Mouse (Mus musculus) liver, embryonic 14.5 days (tissue): ENCODE measurements around the gene Mical2. TPM values are rescaled to one million over a fixed set of nuclear protein-coding genes. Genes with fewer than 3 reads are reported as not detected.

Experiments
- ATAC-seq: fragments of 200-750 bp; cut with Nextera tagmentation; 2 replicates; pipeline ENCODE4 v1.8.0; 2017; ENCODE audit warnings: moderate number of reproducible peaks, mild to moderate bottlenecking, moderate library complexity; ENCODE audit not compliant: insufficient read depth
- DNase-seq, 3 experiments: peaks; one replicate each; pipeline ENCODE4 v3.0.0-alpha.2; 2012 to 2013; ENCODE audit warnings: low read depth in 3 of 3, low spot score in 3 of 3
- H3K27ac ChIP-seq: fragments of 300-500 bp; sonication (generic); 2 replicates; pipeline ENCODE4 v1.5.1; 2014; ENCODE audit warnings: moderate library complexity, mild to moderate bottlenecking, control low read depth, inconsistent platforms
- H3K27me3 ChIP-seq: fragments of 300-500 bp; sonication (generic); 2 replicates; pipeline ENCODE4 v1.6.1; 2014; ENCODE audit warnings: mild to moderate bottlenecking, low read length, moderate library complexity; ENCODE audit not compliant: control insufficient read depth, insufficient read depth
- H3K36me3 ChIP-seq: fragments of 300-500 bp; sonication (generic); replicated peaks from 2 replicates; pipeline ENCODE4 v1.6.1; 2014; ENCODE audit warnings: low read depth; ENCODE audit not compliant: control insufficient read depth, insufficient read depth
- H3K4me1 ChIP-seq, 2 experiments: fragments of 200-500 bp in 1 of 2; fragments of 300-500 bp in 1 of 2; sonication (generic) in 1 of 2; replicated peaks; 2 replicates each; pipeline ENCODE4 v1.6.1; 2012 to 2014; ENCODE audit warnings: antibody characterized with exemption in 1 of 2, inconsistent platforms in 1 of 2, low read length in 1 of 2; ENCODE audit not compliant: control insufficient read depth in 2 of 2, insufficient read depth in 2 of 2
- H3K4me2 ChIP-seq: fragments of 300-500 bp; sonication (generic); 2 replicates; pipeline ENCODE4 v1.6.1; 2014; ENCODE audit warnings: low read depth, mild to moderate bottlenecking, control low read depth, moderate library complexity
- H3K4me3 ChIP-seq, 2 experiments: fragments of 200-500 bp in 1 of 2; fragments of 300-500 bp in 1 of 2; sonication (generic) in 1 of 2; 2 replicates each; pipeline ENCODE4 v1.5.1; 2012 to 2014; ENCODE audit warnings: low read depth in 2 of 2, low read length in 2 of 2, mild to moderate bottlenecking in 2 of 2, control low read depth in 1 of 2, inconsistent platforms in 1 of 2, moderate library complexity in 1 of 2; ENCODE audit not compliant: insufficient read depth in 1 of 2
- H3K9ac ChIP-seq: fragments of 300-500 bp; sonication (generic); replicated peaks from 2 replicates; pipeline ENCODE4 v1.6.1; 2014; ENCODE audit warnings: mild to moderate bottlenecking, control low read depth, moderate library complexity
- H3K9me3 ChIP-seq: fragments of 300-500 bp; sonication (generic); 2 replicates; pipeline ENCODE4 v1.6.1; 2016; ENCODE audit warnings: low read length, mixed read lengths; ENCODE audit not compliant: control insufficient read depth
- CTCF ChIP-seq: IDR thresholded peaks from 2 replicates; pipeline ENCODE4 v1.5.1; 2016; ENCODE audit warnings: antibody characterized with exemption, low read depth, control low read depth
- EP300 ChIP-seq: IDR thresholded peaks from 2 replicates; pipeline ENCODE4 v1.6.1; 2016; ENCODE audit warnings: antibody characterized with exemption, low read depth
- WGBS: fragments of 180-500 bp; shearing (Covaris S2); extraction: QIAGEN DNeasy Blood & Tissue Kit; methylation state at CpG from one replicate; pipeline ENCODE4 v1.1.7; 2014; ENCODE audit not compliant: insufficient replicate concordance; 5-methylcytosine and 5-hydroxymethylcytosine counted together
- polyA plus RNA-seq, 2 experiments: library from polyadenylated mRNA; depleted of rRNA in 1 of 2; stranded (reverse) in 1 of 2; unstranded in 1 of 2; fragments of >200 nt; fragmentation: Nextera tagmentation in 1 of 2; extraction: Ambion mirVana in 1 of 2; gene quantifications; 2 replicates each; pipeline versions ENCODE4 v1.2.1 to v1.2.3; 2012 to 2014

The Mical2 gene
- polyA plus RNA-seq, 2 experiments = 1.2 to 1.4 TPM

DNA sequence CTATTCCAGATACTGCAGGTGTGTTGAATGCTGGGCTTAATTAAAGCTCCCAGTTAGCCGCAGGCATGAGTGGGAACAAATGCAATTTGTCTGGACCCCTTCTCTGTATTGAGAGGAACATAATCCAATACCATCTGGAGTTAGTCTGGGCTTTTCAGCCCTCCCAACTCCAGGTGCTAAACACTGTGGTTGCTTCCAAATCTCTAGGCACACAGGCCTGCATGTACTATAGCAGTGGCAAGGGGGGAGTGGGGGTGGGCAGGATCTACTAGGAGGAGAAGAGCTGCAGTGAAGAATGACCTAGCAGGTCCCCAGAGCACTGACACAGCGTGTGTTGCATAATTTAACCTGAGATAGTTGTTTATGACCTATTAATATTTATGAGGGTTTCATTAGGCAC is 49.0 kb downstream of the Mical2 start:
- Histone ChIP-seq H3K9ac (no peak overlapping the region), H3K4me2 (no peak overlapping the region), H3K4me1 (peaks cover 0 to 17% of the 10 kb centered on the region in 2 experiments; a peak in 2 of 4 replicates), H3K27ac (no peak overlapping the region), H3K36me3 (no peaks in the 10 kb centered on the region), H3K27me3 (no peaks in the 10 kb centered on the region), H3K9me3 (no peaks in the 10 kb centered on the region), H3K4me3 (no peak overlapping the region)
- TF ChIP-seq EP300 (no peak), CTCF (no peak)
- DNase-seq = no peak
- 49% methylated on average over 2 of the region's 2 CpGs for WGBS
- no peak for ATAC-seq

DNA sequence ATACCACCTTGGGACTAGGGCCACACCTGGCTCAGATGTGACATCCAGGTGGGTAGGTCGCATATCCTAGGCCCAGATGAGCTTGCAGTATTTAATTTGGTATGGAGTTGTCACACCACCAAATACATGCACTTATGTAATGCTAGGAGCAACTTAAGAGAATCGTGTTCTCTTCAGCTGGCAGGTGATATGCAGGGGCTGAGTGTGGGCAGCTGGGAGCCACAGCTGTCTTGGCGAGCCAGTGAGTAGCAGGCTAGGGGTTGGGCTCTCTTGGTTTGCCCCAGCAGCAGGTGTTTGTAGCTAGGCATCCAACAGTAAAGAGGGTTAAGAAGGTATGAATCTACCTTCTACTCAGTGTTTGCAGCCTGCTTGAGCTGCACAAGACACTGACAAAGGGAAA is 49.4 kb downstream of the Mical2 start:
- DNase-seq = no peak
- H3K4me1 ChIP-seq = peaks cover 0 to 17% of the 10 kb centered on the region in 2 experiments; a peak in 2 of 4 replicates
- H3K36me3 ChIP-seq = no peaks in the 10 kb centered on the region
- H3K27ac ChIP-seq = no peak overlapping the region
- H3K4me3 ChIP-seq = no peak overlapping the region
- 50% methylated on average over 3 of the region's 3 CpGs for WGBS
- no peaks in the 10 kb centered on the region for H3K9me3 ChIP-seq
- H3K9ac ChIP-seq = no peak overlapping the region
- H3K4me2 ChIP-seq = no peak overlapping the region
- no peaks in the 10 kb centered on the region for H3K27me3 ChIP-seq
- no peak for ATAC-seq
- TF ChIP-seq CTCF (no peak), EP300 (no peak)

DNA sequence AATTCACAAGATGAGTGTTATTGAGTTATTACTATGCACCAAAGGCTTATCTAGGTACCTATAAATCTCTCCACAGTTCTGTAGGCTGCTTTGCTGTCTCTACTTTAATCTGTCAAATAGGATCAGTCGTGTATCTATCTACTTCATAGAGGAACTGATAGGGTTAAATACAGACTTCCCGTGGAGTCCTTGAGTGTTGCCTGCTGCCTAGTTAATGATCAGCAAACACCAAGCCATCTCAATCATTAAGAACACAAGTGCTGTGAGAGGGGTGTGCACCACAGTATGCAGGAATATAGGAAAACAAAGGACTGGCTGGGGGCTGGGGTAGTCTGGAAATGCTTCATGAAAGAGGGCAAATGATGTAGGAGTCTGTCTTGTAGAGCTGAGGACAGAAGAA is 50.2 kb downstream of the Mical2 start:
- Histone ChIP-seq H3K27ac (no peak overlapping the region), H3K4me1 (peaks cover 0 to 16% of the 10 kb centered on the region in 2 experiments; a peak in 2 of 4 replicates), H3K9me3 (no peaks in the 10 kb centered on the region), H3K27me3 (no peaks in the 10 kb centered on the region), H3K36me3 (no peaks in the 10 kb centered on the region), H3K9ac (no peak overlapping the region), H3K4me3 (no peak overlapping the region), H3K4me2 (no peak overlapping the region)
- no peak for TF ChIP-seq EP300
- no peak for TF ChIP-seq CTCF
- DNase-seq (no peak), ATAC-seq (no peak)
- 26% methylated on average over 2 of the region's 2 CpGs for WGBS

DNA sequence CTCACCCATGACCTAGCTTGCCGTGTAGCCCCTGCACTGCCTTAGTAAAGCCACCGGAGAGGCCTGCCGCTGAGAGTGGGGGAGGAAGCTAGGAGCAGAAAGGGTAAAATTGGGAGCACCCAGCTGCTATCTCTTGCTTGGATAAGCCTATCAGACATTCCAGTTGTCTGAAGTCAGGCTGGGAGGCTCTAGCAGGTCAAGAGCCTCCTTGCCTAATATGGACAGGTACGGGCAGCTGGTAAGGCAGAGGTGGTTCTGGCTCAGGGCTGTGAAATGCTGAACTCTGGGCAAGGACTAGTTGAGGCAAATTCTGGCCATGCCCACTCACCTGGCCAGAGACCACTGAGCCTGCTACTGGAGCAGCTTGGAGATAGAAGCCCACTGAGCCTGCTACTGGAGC is 51.2 kb downstream of the Mical2 start:
- 56% methylated on average over 4 of the region's 4 CpGs for WGBS
- DNase-seq (no peak), ATAC-seq (no peak)
- H3K9ac ChIP-seq = no peak overlapping the region
- H3K27ac ChIP-seq = no peak overlapping the region
- H3K4me2 ChIP-seq = no peak overlapping the region
- peaks cover 0 to 16% of the 10 kb centered on the region in 2 experiments; a peak in 2 of 4 replicates for H3K4me1 ChIP-seq
- no peaks in the 10 kb centered on the region for H3K27me3 ChIP-seq
- no peak overlapping the region for H3K4me3 ChIP-seq
- no peaks in the 10 kb centered on the region for H3K36me3 ChIP-seq
- no peaks in the 10 kb centered on the region for H3K9me3 ChIP-seq
- TF ChIP-seq CTCF = no peak
- no peak for TF ChIP-seq EP300

DNA sequence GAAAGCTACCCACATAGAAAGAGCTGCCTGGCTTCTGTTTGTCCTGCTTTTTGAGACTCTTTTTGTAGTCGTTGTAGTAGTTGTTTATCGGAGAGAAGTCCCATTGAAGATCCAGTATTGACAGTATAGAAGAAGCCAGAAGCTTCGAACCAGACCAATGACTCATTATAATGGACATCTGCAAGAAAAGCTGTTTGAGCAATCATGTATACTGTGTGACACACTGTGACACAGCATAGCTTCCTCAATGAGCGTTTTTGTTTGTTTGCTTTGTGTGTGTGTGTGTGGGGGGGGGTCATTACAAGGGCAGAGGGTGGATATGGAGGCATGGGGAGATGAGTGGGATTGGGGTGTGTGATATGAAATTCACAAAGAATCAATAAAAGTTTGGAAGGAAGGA is 53.0 kb downstream of the Mical2 start:
- no peaks in the 10 kb centered on the region for H3K9me3 ChIP-seq
- no peaks in the 10 kb centered on the region for H3K27me3 ChIP-seq
- H3K4me3 ChIP-seq = no peak overlapping the region
- no peak overlapping the region for H3K27ac ChIP-seq
- peaks cover 0 to 16% of the 10 kb centered on the region in 2 experiments; a peak in 2 of 4 replicates for H3K4me1 ChIP-seq
- no peaks in the 10 kb centered on the region for H3K36me3 ChIP-seq
- WGBS = 36% methylated on average over 4 of the region's 4 CpGs
- no peak overlapping the region for H3K4me2 ChIP-seq
- no peak overlapping the region for H3K9ac ChIP-seq
- TF ChIP-seq CTCF (no peak), EP300 (no peak)
- ATAC-seq (no peak), DNase-seq (no peak)

DNA sequence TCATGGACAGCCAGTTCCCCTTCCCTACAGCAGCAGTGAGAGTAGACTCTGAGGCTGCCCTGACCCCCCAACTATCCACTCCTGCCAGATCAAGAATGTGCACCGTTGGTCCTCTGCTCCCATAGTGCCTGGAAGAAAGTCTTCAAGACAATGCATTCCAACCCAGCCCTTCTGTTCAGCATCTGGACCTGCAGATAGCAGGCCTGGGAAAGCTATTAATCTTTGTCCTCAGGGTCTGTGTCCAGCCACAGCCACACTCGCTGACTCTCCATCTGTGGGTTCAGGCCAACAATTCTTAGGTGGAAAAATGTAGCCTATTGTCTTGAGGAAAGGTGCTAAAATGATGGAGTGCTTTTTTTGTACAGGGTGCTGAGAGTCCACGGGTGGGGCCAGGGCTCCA is 54.8 kb downstream of the Mical2 start:
- H3K27ac ChIP-seq = no peak overlapping the region
- no peak for TF ChIP-seq CTCF
- TF ChIP-seq EP300 = no peak
- no peak overlapping the region for H3K9ac ChIP-seq
- no peaks in the 10 kb centered on the region for H3K36me3 ChIP-seq
- no peaks in the 10 kb centered on the region for H3K9me3 ChIP-seq
- 31% methylated on average over 3 of the region's 3 CpGs for WGBS
- peaks cover 0 to 14% of the 10 kb centered on the region in 2 experiments; a peak in 2 of 4 replicates for H3K4me1 ChIP-seq
- H3K4me3 ChIP-seq = no peak overlapping the region
- ATAC-seq (no peak; the same call in 1 of the 2 replicates), DNase-seq (no peak)
- H3K4me2 ChIP-seq = no peak overlapping the region
- H3K27me3 ChIP-seq = no peaks in the 10 kb centered on the region
